Mouse (Mus musculus): Measurements from ENCODE around the gene Ecm2.

The Ecm2 gene

DNA sequence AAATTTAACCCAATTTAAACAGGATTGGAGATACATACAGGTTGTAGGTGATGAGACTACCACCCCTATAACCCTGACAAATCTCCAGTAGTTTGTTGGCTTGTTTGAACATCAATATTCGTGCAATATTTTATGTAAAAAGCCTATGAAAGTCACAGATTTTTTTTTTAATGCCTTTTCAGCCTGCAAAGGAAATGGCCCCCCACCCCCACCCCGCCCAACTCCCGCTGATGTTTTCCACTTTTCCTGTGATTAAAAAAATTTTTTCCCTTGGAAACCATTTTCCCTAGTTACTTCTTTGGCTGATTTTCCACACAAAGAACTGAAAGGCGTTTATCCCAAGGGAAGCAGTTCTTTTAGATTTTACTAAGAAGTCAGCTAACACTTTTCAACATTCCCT lies at the start of gene Ecm2:
Ecm2 (plus strand) TSS at position 301 of the 400 bp plus-strand sequence.
- DNase-seq (ENCODE audit: low spot score in 2 of 2): no peak

DNA sequence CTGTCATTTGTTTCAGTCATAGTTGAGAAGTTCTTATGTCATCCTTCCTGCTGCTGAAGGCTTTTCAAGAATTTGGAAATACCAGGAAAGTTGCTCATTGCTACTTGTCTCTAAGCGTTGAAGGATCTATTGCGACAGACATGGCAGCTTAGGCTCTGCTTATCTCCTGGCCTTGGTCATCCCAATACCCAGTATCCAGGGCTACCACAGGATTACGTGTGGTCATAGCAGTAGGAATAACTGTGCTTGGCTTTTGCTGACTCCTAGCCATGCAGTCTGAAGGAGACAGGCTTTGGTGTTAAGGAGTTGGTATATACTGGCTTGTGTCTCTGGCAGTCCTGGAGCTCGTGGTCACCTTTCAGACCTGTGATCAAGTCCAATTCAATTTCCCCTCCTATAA lies 44.3 kb upstream of the Ecm2 start:
- no peak for DNase-seq (ENCODE audit: low spot score in 2 of 2)

DNA sequence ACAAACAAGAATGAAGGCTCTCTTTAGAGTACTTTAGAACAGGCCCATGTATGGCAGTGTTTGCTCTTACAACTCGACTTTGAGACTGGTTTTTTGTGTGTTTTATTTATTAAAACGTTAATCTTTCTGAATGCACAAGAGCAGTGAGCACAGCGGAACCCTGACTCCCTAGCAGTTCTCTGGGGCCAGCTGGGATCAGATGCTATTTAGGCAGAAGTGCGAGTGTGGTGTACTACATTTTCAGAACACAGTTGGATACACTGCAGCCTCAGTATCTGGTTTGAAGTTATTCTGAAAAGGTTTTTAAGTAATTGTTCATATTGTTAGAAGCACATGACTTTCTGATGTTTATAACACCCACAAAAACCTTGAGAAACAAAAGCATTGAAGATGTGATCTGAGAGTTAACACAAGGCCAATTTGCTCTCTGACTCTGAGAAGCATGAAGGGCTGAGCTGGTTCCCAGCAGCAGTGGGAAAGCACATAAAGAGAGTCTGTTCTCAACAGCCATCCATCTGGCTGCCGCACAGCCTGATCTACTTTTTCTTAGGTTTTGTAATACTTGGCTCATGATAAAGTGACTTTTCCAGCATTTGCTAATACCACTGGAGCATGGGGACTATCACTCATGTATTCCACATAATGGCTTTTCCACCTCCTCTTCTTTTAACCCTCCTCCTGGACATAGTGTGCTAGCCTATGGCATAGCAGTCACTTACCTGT lies 43.8 kb upstream of the Ecm2 start:
- DNase-seq (ENCODE audit: low spot score in 2 of 2): no peak

DNA sequence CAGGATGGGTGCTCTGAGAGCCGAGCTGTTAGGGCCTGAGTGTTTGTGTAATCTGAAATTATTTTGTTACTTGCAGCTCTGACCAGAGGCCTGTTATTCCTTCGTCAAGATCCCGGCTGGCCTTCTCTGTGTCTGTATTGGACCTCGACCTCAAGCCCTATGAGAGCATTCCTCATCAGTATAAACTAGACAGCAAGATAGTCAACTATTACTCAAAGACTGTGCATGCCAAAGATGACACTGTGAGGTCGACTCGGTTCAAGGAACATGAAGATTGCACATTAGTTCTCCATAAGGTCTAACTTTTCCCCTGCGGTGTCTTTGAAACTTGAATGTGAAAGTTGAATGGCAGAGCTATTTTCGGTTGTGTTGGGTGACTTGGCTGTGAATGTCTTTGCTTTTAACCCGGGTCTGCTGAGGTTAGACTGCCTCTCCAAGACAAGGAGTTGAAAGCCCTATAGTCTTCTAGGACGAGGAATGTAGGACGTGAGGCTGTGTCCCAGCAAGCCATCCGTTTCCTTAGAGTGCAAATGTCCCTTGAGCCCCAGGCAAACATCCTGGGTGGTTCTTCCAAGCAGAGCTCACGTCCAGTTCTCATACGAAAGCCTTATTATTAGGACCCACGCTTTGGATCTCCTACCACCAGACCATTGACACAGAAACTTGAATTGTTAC lies 43.0 kb upstream of the Ecm2 start:
- DNase-seq (ENCODE audit: low spot score in 2 of 2): no peak

DNA sequence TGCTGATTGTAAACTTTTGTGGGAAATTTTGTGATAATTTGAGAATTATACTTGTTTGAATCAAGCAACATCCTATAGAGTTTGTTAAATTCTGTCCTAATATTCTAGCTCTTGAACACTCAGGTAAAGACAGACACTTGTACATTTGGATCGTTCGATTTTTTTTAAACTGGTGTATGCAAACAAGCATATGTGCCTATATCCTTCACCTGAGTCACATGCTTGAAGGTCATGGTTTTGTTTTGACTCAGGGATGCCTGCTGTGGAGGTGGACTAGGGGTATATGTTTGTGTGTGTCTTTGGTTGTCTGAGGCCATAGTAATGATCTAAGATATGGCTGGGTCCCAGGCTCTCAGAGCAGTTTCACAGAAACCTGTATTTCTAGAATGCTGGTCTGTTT lies 41.7 kb upstream of the Ecm2 start:
- DNase-seq (ENCODE audit: low spot score in 2 of 2): no peak

DNA sequence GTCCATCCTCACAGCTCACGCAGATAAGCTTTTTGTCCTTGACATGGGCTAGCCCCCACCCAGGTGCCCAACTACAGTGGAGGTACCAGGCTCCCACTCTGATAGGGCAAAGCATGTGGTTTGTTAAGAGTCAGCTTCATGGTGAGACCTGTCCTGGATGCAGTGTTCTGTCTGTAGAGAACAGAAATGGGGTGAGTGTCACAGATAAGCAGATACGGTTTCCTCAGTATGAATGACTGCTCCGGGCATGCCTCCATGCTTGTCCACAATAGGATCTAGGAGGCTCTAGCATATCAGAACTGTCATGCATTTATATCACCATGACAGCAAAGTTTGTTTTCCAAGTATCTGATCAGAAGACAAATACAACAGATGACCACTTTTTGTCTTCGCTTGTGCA lies 38.7 kb upstream of the Ecm2 start:
- no peak for DNase-seq (ENCODE audit: low spot score in 2 of 2)

DNA sequence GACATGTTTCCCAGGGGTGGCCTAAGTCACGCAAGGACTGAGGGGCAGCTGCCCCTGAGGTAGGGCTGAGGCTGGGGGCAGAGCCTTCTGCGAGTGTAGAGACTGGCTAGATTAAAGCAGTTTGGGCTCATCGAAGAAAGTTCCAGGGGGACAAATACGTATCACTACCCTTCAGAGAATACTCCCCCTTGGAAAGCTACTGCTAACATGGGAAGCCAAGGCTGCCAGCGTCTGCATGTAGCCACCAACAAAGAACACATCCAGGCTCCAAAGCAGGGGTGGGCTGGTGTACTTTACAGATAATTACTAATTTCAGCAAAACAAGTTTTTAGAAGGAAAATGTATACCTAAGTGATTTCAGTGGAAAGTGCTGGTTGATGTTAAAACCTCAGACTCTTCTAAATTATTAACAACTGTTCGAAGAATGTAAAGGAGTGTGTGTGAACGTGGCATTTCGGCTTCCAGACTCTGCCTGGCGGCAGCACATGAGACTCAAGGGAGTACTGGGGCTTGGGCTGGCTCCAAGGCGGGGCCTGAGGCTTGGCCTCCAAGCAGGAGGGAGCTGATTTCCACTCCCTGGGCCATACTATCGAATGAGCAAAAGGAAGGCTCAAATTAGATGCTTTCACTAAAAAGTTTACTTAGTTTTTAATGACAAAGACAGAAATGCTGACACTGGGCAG lies 38.1 kb upstream of the Ecm2 start:
- DNase-seq (ENCODE audit: low spot score in 2 of 2): no peak

DNA sequence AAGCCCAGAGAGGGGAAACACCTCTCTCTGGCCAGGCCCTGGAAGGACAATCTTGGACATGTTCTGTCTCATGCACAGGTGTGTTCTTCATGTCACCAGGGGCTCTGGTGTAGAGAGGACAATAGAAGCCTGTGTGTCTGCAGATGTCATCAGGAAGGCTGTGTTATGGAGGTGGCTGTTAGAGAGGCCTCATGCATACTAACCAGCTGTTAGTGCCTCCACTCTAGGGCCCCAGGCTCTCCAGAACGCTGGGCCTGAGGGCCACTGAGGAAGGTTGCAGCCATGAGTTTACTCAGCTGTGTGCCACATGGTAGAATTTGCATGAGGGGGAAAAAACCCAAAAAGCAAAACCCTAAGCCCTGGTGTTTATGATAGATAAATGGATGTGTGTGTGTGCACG lies 37.0 kb upstream of the Ecm2 start:
- DNase-seq (ENCODE audit: low spot score in 2 of 2): no peak

DNA sequence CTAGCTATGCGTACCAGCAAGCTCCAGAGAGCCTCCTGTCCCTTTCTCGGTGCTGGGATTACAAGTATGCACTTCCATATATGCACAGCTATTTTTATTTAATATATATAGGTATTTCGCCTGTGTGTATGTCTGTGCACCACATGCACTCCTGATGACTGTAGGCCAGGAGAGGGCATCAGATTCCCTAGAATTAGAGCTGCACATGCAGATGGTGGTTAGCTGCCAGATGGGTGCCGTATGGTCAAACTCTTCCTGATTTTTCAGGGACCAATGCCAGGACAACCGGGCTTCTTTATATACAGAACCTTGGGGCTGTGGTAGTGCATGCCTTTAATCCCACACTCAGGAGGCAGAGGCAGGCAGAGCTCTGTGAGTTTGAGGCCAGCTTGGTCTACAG lies 35.6 kb upstream of the Ecm2 start:
- no peak for DNase-seq (ENCODE audit: low spot score in 2 of 2)

DNA sequence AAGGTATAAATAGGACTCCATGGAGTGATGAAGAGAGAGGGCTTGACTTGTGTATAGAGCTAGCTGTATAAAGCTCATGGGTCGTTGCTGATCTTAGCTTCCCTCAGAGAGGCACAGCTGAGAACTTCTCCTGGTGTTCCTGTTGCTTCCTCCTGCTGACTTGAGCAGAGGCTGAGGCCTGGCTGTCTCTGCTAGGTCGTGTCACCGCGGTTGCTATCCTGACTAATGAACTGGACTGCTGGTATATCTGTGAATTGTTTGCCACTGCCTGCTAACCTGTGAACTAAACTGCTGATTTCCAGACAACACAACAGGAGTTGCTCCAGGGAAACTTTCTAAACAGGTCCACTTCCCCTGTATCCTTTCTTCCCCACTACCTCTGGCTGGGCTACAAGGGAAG lies 34.3 kb upstream of the Ecm2 start:
- no peak for DNase-seq (ENCODE audit: low spot score in 2 of 2)

DNA sequence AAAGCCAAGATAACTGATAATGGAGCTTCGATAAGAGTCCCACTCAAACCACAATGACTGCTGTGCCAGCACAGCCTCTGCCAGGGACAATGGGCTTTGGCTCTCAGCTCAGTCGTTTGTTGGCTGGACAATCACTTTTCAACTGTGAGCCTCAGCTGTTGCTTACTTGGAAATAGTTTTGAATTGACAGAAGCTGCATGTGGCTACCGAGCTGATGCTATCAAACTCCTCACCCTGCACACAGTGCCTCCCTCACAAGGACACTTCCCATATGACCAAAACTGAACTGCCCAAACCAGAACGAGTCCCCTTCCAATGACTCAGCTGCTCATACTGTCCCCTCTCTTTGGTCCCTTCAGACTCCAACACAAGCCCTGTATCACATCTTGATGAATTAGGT lies 33.8 kb upstream of the Ecm2 start:
- no peak for DNase-seq (ENCODE audit: low spot score in 2 of 2)

DNA sequence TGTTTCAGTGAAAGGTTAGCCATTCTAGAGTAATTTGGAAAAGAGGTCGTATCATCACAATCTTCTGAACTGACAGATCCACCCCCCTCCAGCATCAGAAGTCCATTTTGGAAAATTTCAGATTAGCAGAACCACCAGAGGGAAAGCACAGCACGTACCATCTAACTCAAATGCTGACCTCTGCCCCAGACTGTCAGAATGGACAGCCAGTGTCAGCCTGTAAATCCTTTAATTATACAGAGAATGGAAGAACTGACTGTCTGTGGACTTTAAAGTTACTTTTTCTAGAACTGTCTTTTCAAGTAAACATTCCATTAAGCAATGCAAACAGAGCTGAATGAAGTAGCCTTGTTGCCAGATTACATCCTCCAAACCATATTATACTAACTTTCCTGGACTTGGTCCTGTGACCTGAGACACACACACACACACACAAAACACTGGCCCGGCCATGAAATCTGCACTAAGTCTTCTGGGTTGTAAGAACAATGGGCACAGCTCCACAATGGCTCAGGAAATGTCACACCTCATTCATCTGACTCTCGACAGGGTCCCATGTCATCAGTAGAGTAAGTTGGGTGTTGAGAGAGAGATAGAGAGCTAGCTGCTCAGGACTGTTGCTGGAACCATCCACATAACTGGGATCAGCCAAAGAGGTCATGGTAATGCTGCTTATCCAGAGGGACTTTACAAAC lies 32.5 kb upstream of the Ecm2 start:
- no peak for DNase-seq (ENCODE audit: low spot score in 2 of 2)

DNA sequence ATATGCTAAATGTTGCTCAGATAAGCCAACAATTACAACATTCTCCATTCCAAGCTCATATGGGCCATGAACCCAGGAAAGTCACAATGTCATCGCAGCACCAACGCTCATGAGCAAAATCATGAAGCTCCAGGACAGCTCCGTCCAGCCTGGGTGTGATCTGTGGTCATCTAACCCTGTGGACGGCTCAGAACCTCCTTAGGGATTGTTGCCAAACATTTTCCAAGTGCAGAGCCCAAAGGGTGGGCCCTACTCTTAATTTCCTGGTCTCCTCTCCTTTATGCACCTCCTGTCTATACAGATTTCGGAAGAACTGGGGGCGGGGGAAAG lies 32.0 kb upstream of the Ecm2 start:
- no peak for DNase-seq (ENCODE audit: low spot score in 2 of 2)

DNA sequence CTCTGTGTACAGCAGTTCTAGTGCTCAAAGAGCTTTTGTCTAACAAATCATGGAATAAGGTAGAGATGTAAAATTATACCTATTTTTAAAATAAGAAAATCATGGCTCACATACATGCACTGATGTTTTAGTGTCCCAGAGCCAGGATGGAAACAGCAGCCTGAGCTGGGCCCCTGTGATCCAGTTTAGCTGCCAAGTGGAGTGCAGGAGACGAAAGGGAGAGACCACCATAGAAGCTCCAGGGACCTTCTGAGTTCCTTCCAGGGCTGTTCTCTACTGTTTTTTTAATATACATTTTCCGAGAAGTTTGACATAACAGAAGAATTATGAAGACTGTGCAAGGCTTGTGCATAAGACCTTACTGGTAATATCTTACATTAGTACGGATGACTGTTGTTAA lies 26.7 kb upstream of the Ecm2 start:
- no peak for DNase-seq (ENCODE audit: low spot score in 2 of 2)

DNA sequence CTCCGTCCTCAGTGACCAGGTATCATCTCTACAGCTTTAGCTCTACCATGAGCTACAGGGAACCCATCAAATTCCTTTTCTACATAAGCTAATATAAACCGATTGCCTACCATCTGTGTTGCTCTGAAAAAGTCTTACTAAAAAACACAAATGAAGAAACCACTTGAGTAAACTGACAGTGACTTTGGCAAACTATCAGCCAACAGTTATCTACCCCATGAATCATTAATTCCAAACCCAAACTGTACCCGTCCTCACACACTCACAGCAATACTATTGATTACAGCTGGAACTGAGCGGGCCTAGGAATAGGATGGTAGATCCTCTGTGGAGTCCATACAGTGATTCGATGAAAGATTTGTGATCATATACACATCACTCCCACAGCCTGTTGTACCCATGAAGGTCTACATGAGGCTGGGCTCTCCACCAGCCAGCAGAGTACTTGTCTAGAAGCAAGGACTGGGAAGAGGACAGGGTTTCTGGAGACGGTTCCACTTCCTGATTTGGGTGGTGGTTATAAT lies 25.7 kb upstream of the Ecm2 start:
- no peak for DNase-seq (ENCODE audit: low spot score in 2 of 2)

DNA sequence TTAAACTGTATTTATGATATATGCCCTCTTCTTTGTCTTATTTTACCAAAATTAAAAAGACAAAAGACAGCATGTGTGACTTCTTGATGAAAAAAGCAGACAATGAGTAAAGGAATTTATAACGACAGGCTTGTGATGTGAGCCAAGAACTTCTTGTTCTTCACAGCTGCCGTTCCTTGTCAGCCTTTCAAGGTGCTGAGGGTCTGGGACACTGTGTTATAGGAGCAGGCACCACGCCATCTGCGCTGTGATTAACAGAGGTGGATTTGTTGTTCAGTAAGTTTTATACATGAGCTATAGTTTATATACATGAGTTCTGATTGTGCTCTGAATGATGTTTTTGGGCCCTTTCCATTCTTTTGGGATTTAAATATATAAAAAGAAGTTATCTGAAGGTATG lies 25.2 kb upstream of the Ecm2 start:
- no peak for DNase-seq (ENCODE audit: low spot score in 2 of 2)

DNA sequence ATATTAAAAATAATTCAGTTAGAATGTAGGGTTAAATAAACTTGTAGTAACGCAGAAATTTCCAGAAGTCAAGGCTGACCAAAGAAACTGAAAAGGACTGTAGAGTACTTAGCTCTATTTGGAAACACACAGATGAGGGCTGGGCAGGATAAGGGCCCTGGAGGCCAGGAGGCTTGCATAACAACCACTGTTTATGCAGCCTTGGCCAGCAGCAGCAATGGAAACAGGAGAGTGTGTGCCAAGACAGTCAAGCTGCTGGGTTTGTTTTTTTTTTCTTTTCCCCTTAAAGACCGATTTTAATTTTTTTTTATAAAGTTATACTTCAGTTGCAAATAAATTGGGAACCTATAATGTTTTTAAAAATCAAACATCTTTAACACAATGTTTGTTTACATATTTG lies 24.6 kb upstream of the Ecm2 start:
- DNase-seq (ENCODE audit: low spot score in 2 of 2): no peak

DNA sequence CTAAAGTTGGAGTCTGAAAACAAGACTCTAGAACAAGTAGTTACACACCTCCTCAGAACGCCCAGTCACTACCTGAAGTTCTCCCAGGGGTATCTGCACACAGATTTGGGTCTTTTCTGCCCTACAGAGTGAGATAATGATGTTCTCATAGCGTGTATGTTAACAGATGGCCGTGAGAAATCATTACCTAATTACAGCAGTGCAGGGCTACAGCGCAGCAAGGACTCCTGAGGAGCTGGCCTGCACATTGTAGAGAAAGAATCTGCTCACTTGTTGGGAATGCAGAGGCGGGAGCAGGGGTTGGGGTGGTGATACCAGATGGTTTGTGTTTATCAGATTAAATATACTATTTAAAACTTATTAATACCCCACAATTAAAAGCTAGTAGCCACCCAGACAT lies 24.1 kb upstream of the Ecm2 start:
- no peak for DNase-seq (ENCODE audit: low spot score in 2 of 2)

DNA sequence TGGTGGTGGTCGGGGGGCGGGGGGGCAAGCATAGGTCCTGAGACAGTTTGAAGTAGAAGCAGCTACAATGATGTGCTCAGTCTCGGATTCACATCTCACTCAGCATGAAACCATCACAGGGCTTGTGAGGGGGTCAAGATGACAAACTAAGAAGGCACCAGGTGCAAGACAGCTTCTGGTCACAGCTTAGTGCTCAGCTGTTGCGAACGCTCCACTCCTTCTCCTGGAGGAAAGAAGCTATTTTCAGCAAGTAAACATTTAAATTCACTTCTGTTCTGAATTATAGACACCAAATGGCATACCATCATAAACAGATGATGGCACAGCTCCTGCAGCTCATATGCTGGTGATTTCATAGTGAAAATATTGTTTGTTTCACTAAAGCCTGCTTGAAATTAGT lies 19.2 kb upstream of the Ecm2 start:
- DNase-seq (ENCODE audit: low spot score in 2 of 2): no peak

DNA sequence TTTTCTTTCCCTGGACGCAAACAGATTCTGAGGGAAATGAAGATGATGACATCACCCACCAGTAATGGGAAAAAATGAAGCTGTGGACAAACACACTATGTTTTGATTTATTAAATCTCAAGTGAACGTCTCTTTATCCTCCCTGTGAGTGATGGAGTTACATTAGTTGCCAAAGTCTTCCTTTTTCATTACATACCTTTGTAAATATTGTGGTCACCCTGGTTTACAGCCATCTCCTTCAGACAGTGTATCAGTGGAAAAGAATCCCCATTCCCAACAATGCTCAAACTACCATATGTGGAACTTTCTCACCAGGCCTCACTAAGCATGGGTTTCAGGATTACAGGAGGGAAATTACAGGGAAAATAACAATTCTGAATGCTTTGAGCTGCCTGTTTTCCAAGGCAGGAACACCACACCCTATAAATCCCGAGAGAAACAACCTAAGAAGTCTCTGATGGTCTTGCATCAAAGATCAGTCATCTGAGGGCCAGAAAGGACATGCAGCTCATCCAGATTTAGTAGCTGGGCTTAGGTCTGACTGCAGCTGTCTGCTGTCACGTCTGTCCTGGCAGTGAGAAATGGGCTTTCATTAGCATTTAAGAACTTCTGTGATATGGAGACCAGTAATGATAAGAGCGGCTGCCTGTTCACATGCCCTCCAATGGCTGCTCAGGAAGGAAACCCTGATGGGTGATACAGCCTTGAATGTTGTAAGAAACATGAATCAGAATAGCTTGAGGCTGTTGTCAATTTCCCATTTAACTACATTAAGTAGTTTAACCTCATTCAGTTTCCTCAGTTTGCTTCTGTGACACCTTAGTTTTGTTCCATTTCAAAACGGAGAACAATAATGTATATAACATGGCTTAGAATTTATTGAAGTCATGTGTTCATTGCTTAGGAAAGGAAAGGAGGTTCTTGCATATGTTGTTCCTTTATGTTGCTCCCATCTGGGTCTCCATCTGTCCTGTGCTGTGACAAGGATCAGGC lies 11.9 kb upstream of the Ecm2 start, which contains the start of gene Tes3-ps:
Tes3-ps (plus strand) TSS at position 943 of the 993 bp plus-strand sequence.
- no peak for DNase-seq (ENCODE audit: low spot score in 2 of 2)

DNA sequence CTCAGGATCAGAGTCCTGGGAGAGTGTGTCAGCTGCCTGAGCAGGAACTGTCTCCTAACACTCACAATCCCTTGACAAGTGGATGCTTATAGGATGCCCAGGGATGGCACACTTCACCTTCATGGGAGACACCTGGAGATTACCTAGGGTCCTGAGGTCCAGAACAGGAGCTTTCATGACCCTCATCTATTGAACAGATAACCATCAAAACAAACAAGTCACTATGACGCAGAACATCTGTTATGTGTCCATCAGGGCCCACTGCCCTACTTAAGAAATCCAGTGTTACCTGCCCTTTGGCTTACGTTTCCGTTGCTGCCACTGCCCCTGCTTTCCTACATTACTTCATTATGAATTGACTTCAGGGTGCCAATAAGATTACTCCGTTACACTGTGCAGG lies 1.2 kb downstream of the Ecm2 start:
- DNase-seq (ENCODE audit: low spot score in 2 of 2): no peak

Measured in spleen, postnatal 14 days (tissue).